Mouse (Mus musculus) spleen, postnatal 10 days (tissue): ENCODE results near the gene Sec22a.

ENCODE experiments used
- DNase-seq, 2 experiments: peaks; one replicate each; pipeline ENCODE4 v3.0.0; 2021 to 2022; ENCODE audit warnings: low spot score in 2 of 2

Sec22a gene

DNA sequence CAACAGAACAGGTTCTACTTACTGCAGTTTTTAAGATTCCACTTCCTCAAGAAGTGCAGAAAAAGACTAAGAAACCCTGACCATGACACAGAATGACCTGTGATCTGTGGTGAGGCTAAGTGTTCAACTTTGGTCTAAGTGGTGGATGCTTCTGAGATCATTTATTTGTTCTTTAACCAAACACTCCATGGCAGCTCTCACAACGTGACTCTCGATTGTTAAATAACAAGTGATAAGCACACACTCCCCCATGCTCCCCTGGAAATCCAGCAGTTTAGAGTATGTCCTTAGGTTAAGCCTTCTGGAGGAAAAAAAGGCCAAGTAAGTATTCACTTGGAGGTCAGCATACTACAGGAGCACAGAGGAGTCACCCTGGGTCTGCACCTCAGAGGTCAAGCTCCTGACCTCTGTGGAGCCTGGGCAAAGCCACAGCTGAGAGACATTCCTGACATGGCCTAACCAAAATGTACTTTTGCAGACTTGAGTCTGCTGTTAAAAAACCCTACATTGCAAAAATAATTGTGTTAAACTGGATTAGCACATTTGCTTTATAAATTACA is 53.1 kb downstream of the Sec22a start:
- DNase-seq, result no peak

DNA sequence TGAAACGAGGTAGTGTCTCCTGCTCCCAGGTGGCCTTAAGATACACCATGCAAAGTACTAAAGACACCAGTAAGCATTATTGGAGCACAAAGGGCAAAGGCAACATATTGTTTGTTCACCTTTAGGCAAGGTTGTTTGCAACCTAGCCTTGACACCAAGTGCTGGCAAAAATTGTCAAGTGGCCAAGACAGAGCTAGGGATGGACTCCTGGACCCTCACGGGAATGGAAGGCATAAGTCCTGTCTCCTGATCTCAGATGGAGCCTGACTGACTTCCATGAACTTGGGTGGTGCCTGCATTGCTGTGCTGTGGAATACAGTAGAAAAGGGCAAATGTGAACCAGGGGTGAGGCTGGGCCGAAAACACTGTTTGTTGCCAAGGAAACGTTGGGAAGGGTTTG is 54.1 kb downstream of the Sec22a start:
- no peak for DNase-seq

DNA sequence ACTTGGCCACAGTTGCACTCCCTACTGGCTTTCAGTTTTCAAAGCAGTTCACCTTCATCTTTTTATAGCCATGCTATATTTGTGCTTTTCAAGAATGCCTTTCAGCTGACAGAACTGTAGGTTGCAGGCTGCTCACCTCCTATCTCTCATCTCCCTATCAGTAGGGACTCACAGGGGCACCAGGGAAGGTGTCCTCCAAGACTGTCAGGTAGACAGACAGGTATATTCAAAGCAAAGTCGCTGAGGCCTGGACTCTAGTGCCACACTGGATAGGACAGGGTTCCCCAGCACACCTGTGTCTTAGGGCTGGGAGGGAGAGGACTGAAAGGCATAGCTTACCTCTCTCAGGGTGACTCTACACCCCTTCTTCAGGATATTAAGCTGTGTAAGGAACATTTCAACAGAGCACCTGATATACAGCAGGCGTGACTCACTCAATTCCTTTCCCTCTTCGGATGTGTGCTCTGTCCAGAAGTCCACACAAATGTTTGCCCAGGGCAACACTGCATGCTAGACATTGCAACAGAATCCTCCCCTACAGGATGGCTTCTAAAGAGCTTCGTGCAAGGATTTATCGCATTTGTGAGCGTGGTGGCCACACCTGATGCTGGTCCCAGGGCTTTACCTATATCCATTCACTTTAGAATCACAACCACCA is 55.1 kb downstream of the Sec22a start:
- no peak for DNase-seq

DNA sequence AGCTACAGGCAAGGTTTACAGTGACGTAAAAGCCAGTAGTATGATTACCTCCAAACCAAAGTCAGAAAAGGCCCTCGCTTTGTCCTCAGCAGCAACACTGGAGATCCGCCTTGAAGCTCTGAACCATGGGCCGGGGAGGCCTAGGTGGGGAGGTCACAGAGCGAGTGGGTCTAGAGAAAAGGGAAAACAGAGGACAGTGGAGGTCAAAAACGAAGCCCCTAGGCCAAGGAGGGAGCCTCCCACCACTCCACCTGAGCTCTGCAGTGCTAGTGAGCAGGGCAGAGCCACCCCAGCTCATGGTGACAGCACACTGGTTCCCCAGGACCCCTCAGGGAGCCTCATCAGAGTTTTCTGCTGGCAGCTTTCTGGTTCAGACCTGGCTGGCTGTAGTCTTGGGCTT is 55.7 kb downstream of the Sec22a start:
- DNase-seq, result no peak

DNA sequence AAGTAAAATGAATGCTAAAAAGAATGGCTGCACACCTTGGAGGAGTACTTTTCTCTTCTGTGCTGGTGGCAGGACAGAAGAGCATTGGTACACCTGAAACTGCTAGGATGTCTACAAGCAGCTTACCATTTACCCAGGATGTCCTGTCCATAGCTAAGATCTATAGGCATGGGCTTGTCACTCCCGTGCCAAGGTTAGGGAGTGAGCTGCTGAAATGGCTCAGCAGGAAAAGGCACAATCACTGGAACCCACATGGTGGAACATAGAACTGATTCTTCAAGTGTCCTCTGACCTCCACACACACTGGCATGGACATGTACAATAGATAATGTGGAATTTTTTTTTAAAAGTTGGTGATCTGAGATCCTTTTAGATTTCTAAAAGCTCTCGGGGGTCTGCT is 56.4 kb downstream of the Sec22a start:
- no peak for DNase-seq

DNA sequence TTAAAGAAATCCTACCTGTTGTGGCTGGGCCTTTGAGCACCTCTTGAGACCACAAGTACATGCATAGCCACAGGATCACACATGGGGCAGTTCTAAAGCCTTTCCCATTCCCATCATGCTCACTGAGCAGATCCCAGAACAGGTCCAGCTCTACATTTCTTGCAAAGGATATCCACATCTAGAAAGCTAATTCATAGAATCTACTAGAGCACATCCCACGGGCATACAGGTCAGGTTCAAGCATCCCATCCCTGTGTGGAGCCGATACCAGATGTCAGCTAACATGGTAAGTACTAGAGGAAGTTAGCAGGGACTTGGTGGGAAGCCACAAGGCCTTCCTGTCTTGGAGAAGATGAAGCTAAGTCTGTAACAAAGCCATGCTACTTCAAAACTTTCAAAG is 57.1 kb downstream of the Sec22a start:
- DNase-seq, result no peak

DNA sequence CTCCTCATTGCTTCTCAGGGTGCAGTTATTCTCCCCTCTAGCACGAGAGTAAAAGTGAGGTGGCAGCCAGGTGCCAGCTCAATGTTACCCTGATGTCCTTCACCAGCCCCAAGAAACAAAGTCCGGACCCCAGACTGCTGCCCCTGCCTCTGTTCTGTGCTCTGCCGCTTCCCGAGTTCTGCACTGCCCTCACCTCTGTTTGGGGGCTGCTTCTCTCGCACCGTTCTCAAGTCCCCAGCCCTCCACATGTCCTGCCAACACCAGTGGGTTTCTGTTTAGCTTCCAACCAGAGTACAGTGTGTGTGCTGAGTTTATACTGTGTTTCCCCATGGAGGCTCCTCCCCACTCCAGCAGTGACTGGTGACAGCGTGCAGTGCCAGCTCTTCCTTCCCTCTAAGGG is 58.5 kb downstream of the Sec22a start:
- no peak for DNase-seq

DNA sequence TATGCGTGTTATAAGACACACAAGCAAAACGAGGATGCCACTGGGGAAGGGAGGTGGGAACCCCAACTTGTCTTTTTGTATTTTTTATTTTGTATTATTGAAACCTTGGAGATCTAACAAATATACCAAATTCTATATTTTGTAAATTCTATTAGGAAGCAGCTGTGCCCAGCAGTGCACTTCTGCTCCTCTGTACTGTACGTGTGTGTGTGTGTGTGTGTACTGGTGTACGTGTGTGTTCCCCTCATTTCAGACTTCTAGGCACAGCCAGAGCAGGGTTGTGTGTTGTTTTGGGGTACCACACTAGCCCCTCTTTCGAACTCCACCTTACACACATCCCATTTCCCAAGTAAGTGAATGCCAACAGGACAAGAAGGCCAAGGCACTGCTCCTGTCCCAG is 59.3 kb downstream of the Sec22a start:
- DNase-seq, result no peak

DNA sequence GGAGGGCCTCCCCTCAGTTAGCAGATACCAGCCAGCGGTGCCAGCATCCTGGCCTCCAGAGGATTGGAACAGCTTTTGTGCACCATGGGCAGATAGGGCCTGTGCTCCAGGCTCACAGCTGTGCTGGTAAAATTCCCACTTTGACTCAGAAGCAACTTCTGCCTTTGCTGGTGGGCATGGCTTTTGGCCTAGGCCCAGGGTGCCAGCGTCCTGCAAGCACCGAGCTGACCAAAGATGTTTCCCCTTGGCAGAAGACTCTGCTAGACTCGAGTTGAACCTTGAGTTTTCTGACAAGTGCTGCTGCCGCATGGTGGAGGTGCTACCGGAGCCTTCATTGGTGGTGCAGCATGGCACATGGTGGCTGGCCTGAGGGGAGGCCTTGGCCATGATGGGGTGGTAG is 60.0 kb downstream of the Sec22a start:
- DNase-seq, result no peak

DNA sequence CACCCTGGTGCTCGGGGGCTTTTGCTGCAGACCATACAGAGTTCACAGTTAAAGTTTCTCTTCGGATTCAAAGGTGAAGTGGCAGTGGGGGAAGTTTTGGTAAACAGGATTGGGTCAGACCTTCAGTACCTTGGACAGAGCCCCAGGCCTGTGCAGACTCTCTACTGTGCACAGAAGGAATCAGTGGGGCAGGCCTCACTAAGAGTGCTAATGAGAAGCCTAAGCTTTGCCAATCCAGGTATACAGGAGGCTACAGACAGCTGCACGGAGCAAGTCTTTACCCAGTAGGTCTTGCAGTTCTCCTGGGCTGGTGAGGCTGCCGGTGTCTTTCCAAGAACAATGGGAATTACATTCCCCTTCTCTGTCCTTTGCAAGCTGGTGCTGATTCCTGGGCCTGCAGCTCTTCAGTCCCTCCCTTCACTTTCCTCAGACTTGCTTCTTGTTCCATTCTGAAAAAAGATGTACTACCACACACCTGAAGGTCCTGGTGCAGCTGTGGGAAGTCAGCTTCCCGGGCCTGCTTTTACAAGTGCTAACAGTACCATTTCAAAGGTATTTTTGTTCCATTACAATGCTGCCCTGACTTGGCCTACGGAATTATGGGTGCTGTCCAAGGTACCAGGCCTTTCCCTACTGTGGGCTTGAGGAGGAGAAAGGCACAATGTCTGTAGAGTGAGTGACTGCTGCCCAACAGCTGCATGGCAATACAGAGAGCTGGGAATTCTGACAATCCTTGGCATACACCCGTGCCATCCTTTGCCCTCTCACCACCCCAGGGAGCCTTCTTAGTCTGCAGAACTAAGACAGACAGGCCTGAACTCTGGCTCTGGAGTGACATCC is 61.1 kb downstream of the Sec22a start:
- peak in 1 of 2 experiments; percentile 33 for DNase-seq

DNA sequence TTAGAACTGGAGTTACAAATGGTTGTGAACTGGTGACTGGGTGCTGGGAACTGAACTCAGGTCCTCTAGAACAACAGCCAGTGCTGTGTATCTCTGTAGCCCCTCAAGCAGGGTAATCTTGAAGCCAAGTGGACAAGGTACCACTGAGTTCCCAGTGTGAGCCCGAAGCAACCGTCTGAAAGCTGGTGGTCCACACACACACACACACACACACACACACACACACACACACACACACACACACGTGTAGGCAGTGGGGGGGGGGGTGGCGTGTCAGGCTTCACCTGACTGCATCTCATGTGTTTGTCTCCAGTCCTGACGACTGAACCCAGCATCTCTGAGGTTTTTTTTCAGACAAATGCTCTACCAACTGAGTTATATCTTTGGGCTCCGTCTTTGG is 63.6 kb downstream of the Sec22a start:
- DNase-seq, result no peak

DNA sequence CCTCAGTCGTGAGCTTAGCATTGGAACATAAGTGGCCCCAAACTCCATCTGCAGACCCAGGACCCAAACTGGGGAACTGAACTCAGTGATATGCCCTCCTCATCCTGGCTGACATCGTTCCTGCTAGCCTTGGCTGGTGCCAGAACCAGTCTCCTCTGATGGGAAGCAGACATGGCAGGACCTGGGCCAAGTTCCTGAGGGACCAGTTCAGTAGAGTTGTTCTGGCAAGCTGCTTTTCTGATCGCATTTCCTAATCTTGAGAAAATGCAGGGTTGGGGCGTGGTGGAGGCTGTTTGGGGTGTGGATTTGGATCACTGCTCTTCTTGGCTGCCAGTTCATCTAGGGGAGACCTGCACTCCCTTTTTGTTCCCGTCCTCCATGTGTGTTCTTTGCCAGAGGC is 65.9 kb downstream of the Sec22a start:
- no peak for DNase-seq

DNA sequence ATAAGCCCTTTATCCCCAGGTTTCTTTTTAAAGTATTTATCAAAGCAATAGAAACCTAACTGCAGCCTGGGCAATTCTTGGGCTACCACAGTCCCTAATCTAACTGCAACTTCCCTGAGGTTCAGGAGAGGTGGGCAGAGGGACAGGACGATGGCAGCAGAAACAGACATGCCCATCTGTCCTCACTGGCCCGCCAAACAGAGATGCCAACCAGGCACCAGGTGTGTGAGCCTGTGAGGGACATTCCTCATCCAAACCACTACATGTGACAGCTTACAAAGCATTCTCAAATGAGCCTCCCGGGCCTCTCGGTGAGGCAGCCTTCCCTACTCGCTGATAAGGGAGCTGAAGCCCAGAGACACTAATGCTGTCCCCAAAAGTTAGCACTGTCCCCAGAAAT is 76.5 kb downstream of the Sec22a start:
- DNase-seq, result no peak

DNA sequence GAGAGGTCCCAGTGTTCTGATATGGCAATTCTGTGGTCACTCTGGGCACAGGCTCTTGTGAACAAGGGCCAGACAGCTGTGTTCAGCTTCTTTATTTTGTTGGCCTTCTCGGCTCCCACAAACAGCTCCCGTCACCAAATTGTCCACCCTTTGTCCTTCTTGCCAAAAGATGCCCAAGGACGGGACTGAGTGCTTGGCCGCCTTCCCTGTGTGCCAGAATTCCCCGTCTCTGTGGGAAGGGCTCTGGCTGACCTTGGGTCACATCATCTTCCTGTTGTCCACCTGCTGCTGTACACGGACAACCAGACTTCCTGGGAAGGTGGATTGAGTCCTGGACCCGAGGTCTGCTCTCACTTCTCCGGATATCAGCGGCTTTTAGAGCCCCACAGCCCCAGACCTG is 77.9 kb downstream of the Sec22a start:
- DNase-seq, result no peak

DNA sequence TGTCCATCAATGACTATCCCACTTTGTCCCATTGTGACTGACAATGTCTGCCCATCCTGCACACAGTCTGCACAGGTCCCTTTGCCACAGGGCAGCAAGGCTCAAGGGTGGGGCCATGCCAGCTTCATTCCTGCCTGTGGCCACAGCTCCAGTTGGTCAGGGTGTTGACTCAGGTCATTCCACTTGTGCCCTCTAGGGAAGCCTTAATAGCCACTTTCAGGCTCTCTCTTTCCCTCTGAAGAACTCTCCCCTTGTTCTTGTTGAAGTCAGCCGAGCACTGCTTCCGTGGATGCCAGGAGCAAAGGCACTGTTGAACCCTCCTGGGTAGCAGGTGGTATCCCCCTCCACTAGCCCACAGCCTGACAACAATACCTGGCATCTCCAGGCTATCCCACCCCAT is 81.3 kb downstream of the Sec22a start:
- no peak for DNase-seq

DNA sequence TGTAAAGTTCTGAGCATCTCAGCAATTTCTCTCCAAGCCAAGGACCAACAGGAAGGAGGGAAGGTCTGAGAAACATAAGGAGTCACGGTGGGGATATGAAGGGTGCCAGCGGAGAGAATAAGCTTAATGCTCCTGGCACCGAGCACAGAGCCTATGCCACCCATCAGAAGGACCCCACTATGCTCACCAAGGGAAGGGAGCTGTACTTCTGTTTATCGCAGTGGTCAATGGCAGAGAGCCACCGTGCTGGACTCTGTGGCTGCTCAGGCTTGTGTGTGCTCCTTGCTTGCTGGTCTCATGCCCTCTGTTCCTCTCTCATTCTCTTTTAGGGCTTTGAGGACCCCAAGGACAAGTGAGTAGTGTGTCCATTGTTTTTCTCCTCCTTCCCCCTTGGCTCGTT is 85.6 kb downstream of the Sec22a start:
- DNase-seq, result no peak

DNA sequence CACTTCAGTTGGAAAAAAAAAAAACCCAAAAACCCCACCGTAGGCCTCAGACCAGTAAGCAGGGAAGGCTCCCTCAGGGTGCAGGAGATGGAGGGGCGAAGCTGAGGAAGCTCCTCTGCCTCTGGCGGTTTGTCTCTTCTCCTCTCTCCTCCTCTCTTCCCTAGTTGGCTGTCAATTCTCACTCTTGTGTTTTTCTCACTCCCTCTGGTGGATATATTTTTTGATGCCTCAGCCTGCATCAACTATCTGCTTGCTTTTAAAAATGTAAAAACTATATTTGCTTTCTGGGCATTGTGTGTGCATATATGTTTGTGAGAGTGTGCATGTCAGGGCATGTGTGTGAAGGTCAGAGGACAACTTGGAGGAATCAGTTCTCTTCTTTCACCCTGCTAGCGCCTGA is 91.3 kb downstream of the Sec22a start:
- DNase-seq, result no peak

DNA sequence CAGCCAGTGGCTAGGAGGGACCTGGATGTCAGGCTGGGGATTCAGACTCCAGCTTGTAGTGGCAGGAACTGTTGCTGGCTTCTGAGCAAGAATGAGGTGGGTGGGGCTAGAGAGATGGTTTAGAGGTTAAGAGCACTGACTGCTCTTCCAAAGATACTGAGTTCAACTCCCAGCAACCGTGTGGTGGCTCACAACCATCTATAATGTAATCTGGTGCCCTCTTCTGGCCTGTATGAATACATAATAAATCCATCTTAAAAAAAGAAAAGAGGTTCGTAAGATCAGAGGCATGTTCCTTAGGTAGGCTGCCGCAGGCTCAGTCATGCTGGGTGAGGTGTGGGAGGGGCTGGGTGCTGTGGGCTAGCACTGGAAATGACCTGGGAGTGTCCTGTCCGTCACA is 92.1 kb downstream of the Sec22a start:
- no peak for DNase-seq

DNA sequence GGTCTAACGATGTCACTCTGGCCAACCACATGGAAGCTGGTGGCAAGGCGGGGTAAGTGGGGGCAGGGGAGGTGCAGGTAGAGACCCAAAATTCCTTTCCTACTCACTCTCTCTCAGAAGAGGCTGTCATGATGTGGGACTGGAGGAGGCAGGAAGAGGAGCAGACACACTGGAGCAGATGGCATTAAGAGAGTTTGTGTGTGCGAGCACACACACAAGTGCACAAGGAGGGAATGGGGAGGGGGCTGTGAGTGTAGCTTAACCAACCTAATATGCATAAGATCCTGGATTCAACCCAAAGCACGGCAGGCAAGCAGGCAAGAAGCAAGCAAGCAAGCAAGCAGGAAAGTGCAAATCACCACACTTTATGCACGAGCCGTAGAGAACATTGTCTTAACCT is 92.8 kb downstream of the Sec22a start:
- no peak for DNase-seq

DNA sequence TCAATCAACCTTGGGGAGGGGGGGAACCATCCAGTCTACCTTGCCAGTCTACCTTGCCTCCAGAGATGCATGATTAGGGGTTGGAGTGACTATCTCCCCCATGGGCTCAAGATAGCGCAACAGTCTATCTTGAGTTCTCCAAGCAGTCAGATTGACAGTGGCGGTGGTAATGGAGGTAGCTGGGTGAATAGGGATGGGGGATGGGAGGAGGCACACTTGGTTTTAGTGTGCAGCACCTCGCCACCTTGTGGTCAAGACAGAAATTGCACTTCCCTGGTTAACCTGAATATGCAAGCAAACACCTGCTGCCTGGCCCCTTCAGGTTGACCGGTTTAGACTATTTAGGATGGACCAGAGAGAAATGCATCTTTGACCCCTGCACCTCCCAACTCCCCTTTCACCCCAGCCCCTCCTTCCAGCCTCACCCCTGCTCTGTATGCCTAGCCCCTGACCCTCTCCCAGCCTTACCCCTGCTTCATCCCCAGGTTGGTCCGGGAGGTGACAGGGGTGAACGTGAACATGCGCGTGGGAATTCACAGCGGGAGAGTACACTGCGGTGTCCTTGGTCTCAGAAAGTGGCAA is 93.3 kb downstream of the Sec22a start:
- DNase-seq, result peak; percentile 47 to 80
